Mouse (Mus musculus) CH12.LX (cell line): ENCODE results near the gene Lmo1. TPM values are rescaled to one million over a fixed set of nuclear protein-coding genes. Genes with fewer than 3 reads are reported as not detected.
A peak's percentile ranks its signal among the peaks of the same experiment; 100 is the strongest.

ENCODE experiments used
- DNase-seq: peaks from one replicate; pipeline ENCODE4 v3.0.0-alpha.2; 2013; ENCODE audit errors: extremely low read depth
- H3K27ac ChIP-seq: 2 replicates; pipeline ENCODE4 v1.5.1; 2012; ENCODE audit warnings: low read depth, mild to moderate bottlenecking, control low read depth, moderate library complexity; ENCODE audit not compliant: insufficient read depth
- H3K27me3 ChIP-seq: replicated peaks from 2 replicates; pipeline ENCODE3; 2012; ENCODE audit warnings: inconsistent platforms
- H3K36me3 ChIP-seq, 2 experiments: replicated peaks in 1 of 2; 2 replicates each; pipeline versions ENCODE3 to v1.6.1; 2012; ENCODE audit warnings: inconsistent platforms in 1 of 2, low read length in 1 of 2, mild to moderate bottlenecking in 1 of 2, mixed read lengths in 1 of 2, moderate library complexity in 1 of 2; ENCODE audit not compliant: control insufficient read depth in 1 of 2, insufficient read depth in 1 of 2
- H3K4me1 ChIP-seq, 2 experiments: 2 replicates each; pipeline ENCODE4 v1.6.1; 2012; ENCODE audit warnings: inconsistent platforms in 1 of 2, moderate library complexity in 1 of 2; ENCODE audit not compliant: insufficient read depth in 2 of 2, control insufficient read depth in 1 of 2
- H3K4me2 ChIP-seq: 2 replicates; pipeline ENCODE4 v1.6.1; 2012; ENCODE audit warnings: low read depth, mild to moderate bottlenecking, control low read depth; ENCODE audit not compliant: poor library complexity, insufficient read depth, severe bottlenecking
- H3K4me3 ChIP-seq, 3 experiments: fragments of 150-350 bp in 1 of 3; sonication (generic) in 1 of 3; replicated peaks in 1 of 3; 2 replicates each; pipeline versions ENCODE3 to v1.5.1; 2011 to 2012; ENCODE audit warnings: low read depth in 2 of 3, low read length in 2 of 3, mild to moderate bottlenecking in 2 of 3, moderate library complexity in 2 of 3, control low read depth in 1 of 3, improper control_type of control experiment in 1 of 3, inconsistent platforms in 1 of 3, mixed read lengths in 1 of 3; ENCODE audit not compliant: poor library complexity in 1 of 3
- H3K79me2 ChIP-seq: replicated peaks from 2 replicates; pipeline ENCODE4 v1.6.1; 2012; ENCODE audit warnings: mild to moderate bottlenecking, moderate library complexity; ENCODE audit not compliant: control insufficient read depth, poor library complexity, insufficient read depth, severe bottlenecking; ENCODE audit errors: extremely low read depth
- H3K9ac ChIP-seq: 2 replicates; pipeline ENCODE4 v1.6.1; 2012; ENCODE audit warnings: low read depth, mild to moderate bottlenecking, control low read depth, moderate library complexity; ENCODE audit not compliant: insufficient read depth
- H3K9me3 ChIP-seq: replicated peaks from 2 replicates; pipeline ENCODE3; 2012; ENCODE audit warnings: low read length, inconsistent platforms, mixed read lengths
- BHLHE40 ChIP-seq: IDR thresholded peaks from 2 replicates; pipeline ENCODE4 v1.6.1; 2011; ENCODE audit warnings: mild to moderate bottlenecking, low read depth, low read length, improper control_type of control experiment
- CHD2 ChIP-seq: IDR thresholded peaks from 2 replicates; pipeline ENCODE4 v1.6.1; 2011; ENCODE audit warnings: low read length, improper control_type of control experiment
- CTCF ChIP-seq, 2 experiments: IDR thresholded peaks in 1 of 2; conservative IDR thresholded peaks in 1 of 2; 2 replicates each; pipeline ENCODE4 v1.5.1; 2011 to 2012; ENCODE audit warnings: low read depth in 2 of 2, low read length in 2 of 2, improper control_type of control experiment in 1 of 2, inconsistent platforms in 1 of 2, mild to moderate bottlenecking in 1 of 2, moderate library complexity in 1 of 2
- EP300 ChIP-seq: IDR thresholded peaks from 2 replicates; pipeline ENCODE4 v1.6.1; 2011; ENCODE audit warnings: low read length, improper control_type of control experiment
- ETS1 ChIP-seq: conservative IDR thresholded peaks from 2 replicates; pipeline ENCODE4 v1.6.1; 2012; ENCODE audit warnings: low read depth, mild to moderate bottlenecking, inconsistent platforms, low read length, improper control_type of control experiment, moderate library complexity
- JUN ChIP-seq: IDR thresholded peaks from 2 replicates; pipeline ENCODE4 v1.6.1; 2011; ENCODE audit warnings: low read depth, mild to moderate bottlenecking, low read length, improper control_type of control experiment, moderate library complexity; ENCODE audit not compliant: insufficient read depth
- JUND ChIP-seq: conservative IDR thresholded peaks from 2 replicates; pipeline ENCODE4 v1.6.1; 2011; ENCODE audit warnings: low read depth, low read length, improper control_type of control experiment
- MAFK ChIP-seq: IDR thresholded peaks from 2 replicates; pipeline ENCODE4 v1.6.1; 2011; ENCODE audit warnings: low read length, improper control_type of control experiment; ENCODE audit not compliant: insufficient replicate concordance
- MAX ChIP-seq: IDR thresholded peaks from 2 replicates; pipeline ENCODE4 v1.6.1; 2011; ENCODE audit warnings: low read length, improper control_type of control experiment
- MEF2A ChIP-seq: IDR thresholded peaks from 2 replicates; pipeline ENCODE4 v1.6.1; 2014; ENCODE audit warnings: low read depth, mild to moderate bottlenecking, inconsistent platforms, low read length, improper control_type of control experiment, borderline replicate concordance
- MYC ChIP-seq: IDR thresholded peaks from 2 replicates; pipeline ENCODE4 v1.6.1; 2011; ENCODE audit warnings: low read depth, mild to moderate bottlenecking, improper control_type of control experiment, low read length
- POLR2A ChIP-seq: IDR thresholded peaks from 2 replicates; pipeline ENCODE4 v1.6.1; 2011; ENCODE audit warnings: low read depth, mild to moderate bottlenecking, improper control_type of control experiment, low read length
- POLR2AphosphoS2 ChIP-seq: IDR thresholded peaks from 2 replicates; pipeline ENCODE4 v1.6.1; 2011; ENCODE audit warnings: low read depth, low read length, improper control_type of control experiment
- RAD21 ChIP-seq: IDR thresholded peaks from 2 replicates; pipeline ENCODE4 v1.6.1; 2011; ENCODE audit warnings: low read depth, mild to moderate bottlenecking, low read length, improper control_type of control experiment, moderate library complexity
- SMC3 ChIP-seq: IDR thresholded peaks from 2 replicates; pipeline ENCODE4 v1.6.1; 2011; ENCODE audit warnings: low read depth, low read length, improper control_type of control experiment
- TBP ChIP-seq: conservative IDR thresholded peaks from 2 replicates; pipeline ENCODE4 v1.6.1; 2011; ENCODE audit warnings: low read depth, low read length, improper control_type of control experiment
- UBTF ChIP-seq: IDR thresholded peaks from 2 replicates; pipeline ENCODE4 v1.6.1; 2012; ENCODE audit warnings: low read depth, mild to moderate bottlenecking, inconsistent platforms, low read length, improper control_type of control experiment, moderate library complexity
- USF1 ChIP-seq: IDR thresholded peaks from 2 replicates; pipeline ENCODE4 v1.6.1; 2014; ENCODE audit warnings: low read depth, mild to moderate bottlenecking, inconsistent platforms, low read length, improper control_type of control experiment
- ZC3H11A ChIP-seq: IDR thresholded peaks from 2 replicates; pipeline ENCODE4 v1.6.1; 2012; ENCODE audit warnings: low read depth, mild to moderate bottlenecking, inconsistent platforms, low read length, improper control_type of control experiment
- dilution Hi-C: fragments of 300-500 bp; cut with MboI; formaldehyde crosslinking; loops from 2 replicates; pipeline ENCODE4 v1.14.3; 2020; ENCODE audit warnings: low sequenced_read_pairs; ENCODE audit not compliant: extremely low pct_unique_long_range_greater_than_20kb, extremely low pct_ligation_motif_present
- in situ Hi-C: fragments of 300-500 bp; cut with MboI; formaldehyde crosslinking; loops from 3 replicates; pipeline ENCODE4 v1.14.3; 2019; ENCODE audit warnings: low sequenced_read_pairs, low pct_ligation_motif_present, low pct_unique_long_range_greater_than_20kb, mixed read lengths
- polyA plus RNA-seq: library from polyadenylated mRNA; unstranded; fragments of >175 nt; gene quantifications from 2 replicates; pipeline ENCODE4 v1.2.1, GENCODE M21; 2012; ENCODE audit warnings: low read depth; ENCODE audit not compliant: insufficient read length
- total RNA-seq, 2 experiments: library from RNA; depleted of rRNA; stranded (reverse); fragments of 300-350 nt in 1 of 2; fragments of >200 nt in 1 of 2; gene quantifications; 2 replicates each; pipeline ENCODE4 v1.2.3; 2012 to 2014

Lmo1 gene
- total and polyA plus RNA-seq, 3 experiments = 0.30 TPM; not detected in 2

GRCm38 (mm10) chr7:109218977-109219271 is 43.9 kb upstream of the Lmo1 start:
- H3K79me2 ChIP-seq = no peaks in the 10 kb centered on the region
- dilution Hi-C loops = no loop called here
- TF ChIP-seq ZC3H11A (no peak), MAFK (no peak), MYC (no peak), ETS1 (no peak), JUN (no peak), POLR2A (no peak), TBP (no peak), JUND (no peak), USF1 (no peak), UBTF (no peak), MEF2A (no peak), BHLHE40 (no peak), MAX (no peak), RAD21 (no peak), EP300 (no peak)
- no peak overlapping the region for H3K4me3 ChIP-seq
- H3K36me3 ChIP-seq = no peaks in the 10 kb centered on the region
- no peak for DNase-seq
- no peak overlapping the region for H3K27ac ChIP-seq
- in situ Hi-C loops = no loop called here
- H3K9me3 ChIP-seq = no peaks in the 10 kb centered on the region
- H3K4me1 ChIP-seq = no peaks in the 10 kb centered on the region
- H3K9ac ChIP-seq = no peak overlapping the region
- peaks cover 69% of the 10 kb centered on the region for H3K27me3 ChIP-seq
- H3K4me2 ChIP-seq = no peak overlapping the region

- dilution Hi-C loops = no loop called here
- no peaks in the 10 kb centered on the region for H3K36me3 ChIP-seq
Measured at GRCm38 (mm10) chr7:109218130-109218976, 43.3 kb upstream of the Lmo1 start.

More at GRCm38 (mm10) chr7:109218130-109218976, 43.3 kb upstream of the Lmo1 start:
- peak; percentile 64 for DNase-seq
- Histone ChIP-seq H3K9me3 (no peaks in the 10 kb centered on the region), H3K9ac (no peak overlapping the region), H3K27me3 (peaks cover 66% of the 10 kb centered on the region), H3K4me3 (no peak overlapping the region), H3K79me2 (no peaks in the 10 kb centered on the region), H3K4me2 (no peak overlapping the region), H3K4me1 (no peaks in the 10 kb centered on the region), H3K27ac (no peak overlapping the region)
- no peak for TF ChIP-seq POLR2AphosphoS2
- peak; percentile 84 for TF ChIP-seq SMC3
- TF ChIP-seq CHD2 = no peak
- TF ChIP-seq RAD21 = peak; percentile 24
- peak; percentile 68 to 75 for TF ChIP-seq CTCF (conservative IDR thresholded peaks at IDR 0.05 in 1 of 2, IDR thresholded peaks at IDR 0.05 in 1 of 2; ENCODE audit: low read depth in 2 of 2, low read length in 2 of 2)
- TF ChIP-seq MYC = peak; percentile 33; the same call in 1 of the 2 replicates
- in situ Hi-C loops = no loop called here
